Mouse (Mus musculus): ENCODE measurements at regions not wholly inside any gene's neighbourhood (a gene's known extent, or its start where the extent isn't known, plus 50 kb on each side); places are given as distances from the start of the nearest gene placed in this dataset.

- in situ Hi-C loops (cut with MboI; ENCODE audit: low sequenced_read_pairs in 2 of 2, unreplicated experiment in 2 of 2) = no loop called here
- no peak overlapping the region for H3K27ac ChIP-seq (ENCODE audit: insufficient read depth, low read depth, low read length, poor library complexity, severe bottlenecking)
- DNase-seq (ENCODE audit: low read depth, low spot score) = no peak
- TF ChIP-seq ZNF384 (IDR thresholded peaks at IDR 0.05; ENCODE audit: low read depth, low read length) = no peak
- no peak for TF ChIP-seq HCFC1 (IDR thresholded peaks at IDR 0.05; ENCODE audit: borderline replicate concordance, insufficient read depth, low read length)
- no peak for TF ChIP-seq MAFK (IDR thresholded peaks at IDR 0.05; ENCODE audit: insufficient read depth, low read depth, low read length)
- no peak for TF ChIP-seq ZC3H11A (IDR thresholded peaks at IDR 0.05; ENCODE audit: borderline replicate concordance, low read depth, low read length)
- no peak for TF ChIP-seq CHD2 (IDR thresholded peaks at IDR 0.05; ENCODE audit: low read depth, low read length)
- H3K4me1 ChIP-seq (ENCODE audit: control insufficient read depth in 2 of 2, insufficient read depth in 2 of 2, low read length in 2 of 2, poor library complexity in 1 of 2) = peaks cover 0 to 2% of the 10 kb centered on the region in 2 experiments; a peak in 1 of 4 replicates
- no peaks in the 10 kb centered on the region for H3K36me3 ChIP-seq (ENCODE audit: control insufficient read depth, insufficient read depth, low read length, poor library complexity, severe bottlenecking)
- no peaks in the 10 kb centered on the region for H3K9me3 ChIP-seq (ENCODE audit: control insufficient read depth, insufficient read depth, low read depth, low read length)
- no peak overlapping the region for H3K9ac ChIP-seq (ENCODE audit: insufficient read depth, low read depth, low read length, poor library complexity, severe bottlenecking)
- H3K4me3 ChIP-seq (ENCODE audit: insufficient read depth in 1 of 2, low read depth in 1 of 2, low read length in 2 of 2, poor library complexity in 1 of 2, severe bottlenecking in 1 of 2) = no peak overlapping the region
Measured at GRCm38 (mm10) chr13:107909343-107910067, 134.7 kb upstream of the Smim15 start.

- Histone ChIP-seq H3K9ac (ENCODE audit: insufficient read depth, low read depth, low read length, poor library complexity, severe bottlenecking) (no peak overlapping the region), H3K36me3 (ENCODE audit: control insufficient read depth, insufficient read depth, low read length, poor library complexity, severe bottlenecking) (no peaks in the 10 kb centered on the region), H3K4me3 (ENCODE audit: insufficient read depth in 1 of 2, low read depth in 1 of 2, low read length in 2 of 2, poor library complexity in 1 of 2, severe bottlenecking in 1 of 2) (no peak overlapping the region), H3K4me1 (ENCODE audit: control insufficient read depth in 2 of 2, insufficient read depth in 2 of 2, low read length in 2 of 2, poor library complexity in 1 of 2) (peaks cover 0 to 5% of the 10 kb centered on the region in 2 experiments; a peak in 1 of 4 replicates), H3K27ac (ENCODE audit: insufficient read depth, low read depth, low read length, poor library complexity, severe bottlenecking) (no peak overlapping the region), H3K9me3 (ENCODE audit: control insufficient read depth, insufficient read depth, low read depth, low read length) (no peaks in the 10 kb centered on the region)
- DNase-seq (ENCODE audit: low read depth, low spot score) = no peak
- TF ChIP-seq CHD2 (IDR thresholded peaks at IDR 0.05; ENCODE audit: low read depth, low read length) (no peak), ZNF384 (IDR thresholded peaks at IDR 0.05; ENCODE audit: low read depth, low read length) (0 out of 2 replicates have a peak, but pooled peaks have one; percentile 31)
- in situ Hi-C loops (cut with MboI; ENCODE audit: low sequenced_read_pairs in 2 of 2, unreplicated experiment in 2 of 2) = no loop called here
Measured at GRCm38 (mm10) chr13:107907966-107908365, 136.3 kb upstream of the Smim15 start.

- H3K9me3 ChIP-seq (ENCODE audit: control insufficient read depth, insufficient read depth, low read depth, low read length) = no peaks in the 10 kb centered on the region
- no peaks in the 10 kb centered on the region for H3K36me3 ChIP-seq (ENCODE audit: control insufficient read depth, insufficient read depth, low read length, poor library complexity, severe bottlenecking)
- H3K27ac ChIP-seq (ENCODE audit: insufficient read depth, low read depth, low read length, poor library complexity, severe bottlenecking) = no peak overlapping the region
- H3K4me1 ChIP-seq (ENCODE audit: control insufficient read depth in 2 of 2, insufficient read depth in 2 of 2, low read length in 2 of 2, poor library complexity in 1 of 2) = peaks cover 0 to 6% of the 10 kb centered on the region in 2 experiments; a peak in 1 of 4 replicates
- no peak for TF ChIP-seq MAFK (IDR thresholded peaks at IDR 0.05; ENCODE audit: insufficient read depth, low read depth, low read length)
- TF ChIP-seq CHD2 (IDR thresholded peaks at IDR 0.05; ENCODE audit: low read depth, low read length) = no peak
- no peak for TF ChIP-seq ZNF384 (IDR thresholded peaks at IDR 0.05; ENCODE audit: low read depth, low read length)
- no peak for TF ChIP-seq ZC3H11A (IDR thresholded peaks at IDR 0.05; ENCODE audit: borderline replicate concordance, low read depth, low read length)
- TF ChIP-seq HCFC1 (IDR thresholded peaks at IDR 0.05; ENCODE audit: borderline replicate concordance, insufficient read depth, low read length) = no peak
- H3K9ac ChIP-seq (ENCODE audit: insufficient read depth, low read depth, low read length, poor library complexity, severe bottlenecking) = no peak overlapping the region
- H3K4me3 ChIP-seq (ENCODE audit: insufficient read depth in 1 of 2, low read depth in 1 of 2, low read length in 2 of 2, poor library complexity in 1 of 2, severe bottlenecking in 1 of 2) = no peak overlapping the region
- no peak for DNase-seq (ENCODE audit: low read depth, low spot score)
- in situ Hi-C loops (cut with MboI; ENCODE audit: low sequenced_read_pairs in 2 of 2, unreplicated experiment in 2 of 2) = no loop called here
Measured at GRCm38 (mm10) chr13:107904851-107905250, 139.4 kb upstream of the Smim15 start.

- in situ Hi-C loops (cut with MboI; ENCODE audit: low sequenced_read_pairs in 2 of 2, unreplicated experiment in 2 of 2) = no loop called here
Measured at GRCm38 (mm10) chr13:107904051-107904740, 140.1 kb upstream of the Smim15 start.

More at GRCm38 (mm10) chr13:107904051-107904740, 140.1 kb upstream of the Smim15 start:
- no peak for DNase-seq (ENCODE audit: low read depth, low spot score)
- Histone ChIP-seq H3K27ac (ENCODE audit: insufficient read depth, low read depth, low read length, poor library complexity, severe bottlenecking) (no peak overlapping the region), H3K9ac (ENCODE audit: insufficient read depth, low read depth, low read length, poor library complexity, severe bottlenecking) (no peak overlapping the region), H3K36me3 (ENCODE audit: control insufficient read depth, insufficient read depth, low read length, poor library complexity, severe bottlenecking) (no peaks in the 10 kb centered on the region), H3K9me3 (ENCODE audit: control insufficient read depth, insufficient read depth, low read depth, low read length) (no peaks in the 10 kb centered on the region), H3K4me3 (ENCODE audit: insufficient read depth in 1 of 2, low read depth in 1 of 2, low read length in 2 of 2, poor library complexity in 1 of 2, severe bottlenecking in 1 of 2) (no peak overlapping the region), H3K4me1 (ENCODE audit: control insufficient read depth in 2 of 2, insufficient read depth in 2 of 2, low read length in 2 of 2, poor library complexity in 1 of 2) (peaks cover 0 to 6% of the 10 kb centered on the region in 2 experiments; a peak in 1 of 4 replicates)
- TF ChIP-seq MAFK (IDR thresholded peaks at IDR 0.05; ENCODE audit: insufficient read depth, low read depth, low read length) = no peak
- TF ChIP-seq CHD2 (IDR thresholded peaks at IDR 0.05; ENCODE audit: low read depth, low read length) = no peak
- TF ChIP-seq ZC3H11A (IDR thresholded peaks at IDR 0.05; ENCODE audit: borderline replicate concordance, low read depth, low read length) = no peak
- TF ChIP-seq ZNF384 (IDR thresholded peaks at IDR 0.05; ENCODE audit: low read depth, low read length) = no peak
- no peak for TF ChIP-seq HCFC1 (IDR thresholded peaks at IDR 0.05; ENCODE audit: borderline replicate concordance, insufficient read depth, low read length)
